Mouse (Mus musculus) right cerebral cortex, postnatal 4 days (tissue): ENCODE measurements around the gene Shc4.

Source experiments
- DNase-seq: peaks from one replicate; pipeline ENCODE4 v3.0.0-alpha.2; 2022

The Shc4 gene

GRCm38 (mm10) chr2:125724086-125724430 lies at the start of gene Shc4:
Gene Shc4, minus strand, starts transcription at chr2:125724148.
- peak; percentile 59 for DNase-seq

- DNase-seq = no peak
Observed at GRCm38 (mm10) chr2:125765029-125765428, 41.1 kb upstream of the Shc4 start.

- no peak for DNase-seq
Observed at GRCm38 (mm10) chr2:125764531-125764930, 40.6 kb upstream of the Shc4 start.

GRCm38 (mm10) chr2:125749330-125749729 lies 25.4 kb upstream of the Shc4 start:
- DNase-seq = no peak

GRCm38 (mm10) chr2:125739338-125739737 lies 15.4 kb upstream of the Shc4 start:
- DNase-seq = no peak

- DNase-seq = no peak
Observed at GRCm38 (mm10) chr2:125738718-125739117, 14.8 kb upstream of the Shc4 start.

GRCm38 (mm10) chr2:125736025-125736343 lies 12.0 kb upstream of the Shc4 start:
- no peak for DNase-seq

GRCm38 (mm10) chr2:125735333-125736024 lies 11.5 kb upstream of the Shc4 start:
- DNase-seq = no peak

- DNase-seq = no peak
Observed at GRCm38 (mm10) chr2:125734741-125735140, 10.8 kb upstream of the Shc4 start.

- peak; percentile 96 for DNase-seq
Observed at GRCm38 (mm10) chr2:125731763-125732560, 8.0 kb upstream of the Shc4 start.

GRCm38 (mm10) chr2:125724546-125725114 lies 682 bp upstream of the Shc4 start:
- no peak for DNase-seq

- peak; percentile 58 for DNase-seq
Observed at GRCm38 (mm10) chr2:125723408-125724085, 401 bp downstream of the Shc4 start.

GRCm38 (mm10) chr2:125723086-125723407 lies 901 bp downstream of the Shc4 start:
- no peak for DNase-seq

- DNase-seq = no peak
Observed at GRCm38 (mm10) chr2:125716599-125716998, 7.3 kb downstream of the Shc4 start.

- no peak for DNase-seq
Observed at GRCm38 (mm10) chr2:125706510-125706921, 17.4 kb downstream of the Shc4 start.

- no peak for DNase-seq
Observed at GRCm38 (mm10) chr2:125704907-125705631, 18.9 kb downstream of the Shc4 start.

- DNase-seq = no peak
Observed at GRCm38 (mm10) chr2:125702851-125703250, 21.1 kb downstream of the Shc4 start.

- DNase-seq = no peak
Observed at GRCm38 (mm10) chr2:125701606-125702005, 22.3 kb downstream of the Shc4 start.

- no peak for DNase-seq
Observed at GRCm38 (mm10) chr2:125696219-125696618, 27.7 kb downstream of the Shc4 start.

- no peak for DNase-seq
Observed at GRCm38 (mm10) chr2:125694798-125695197, 29.1 kb downstream of the Shc4 start.

- DNase-seq = no peak
Observed at GRCm38 (mm10) chr2:125692010-125692409, 31.9 kb downstream of the Shc4 start.

GRCm38 (mm10) chr2:125685441-125686150 lies 38.4 kb downstream of the Shc4 start:
- DNase-seq = no peak
